Mouse (Mus musculus) hindlimb bud, embryonic 11.5 days (tissue): ENCODE data around the gene Zfp446.

Experiments
- DNase-seq: peaks from one replicate; pipeline ENCODE4 v3.0.0-alpha.2; 2012; ENCODE audit warnings: low read depth, low spot score; ENCODE audit errors: extremely low spot score

Gene Zfp446

GRCm38 (mm10) chr7:13023928-13024731 is 46.5 kb downstream of the Zfp446 start:
- DNase-seq = peak; percentile 69

GRCm38 (mm10) chr7:13024805-13025204 is 47.2 kb downstream of the Zfp446 start:
- DNase-seq = no peak

GRCm38 (mm10) chr7:13025511-13026112 is 48.0 kb downstream of the Zfp446 start:
- DNase-seq = no peak

GRCm38 (mm10) chr7:13028986-13029385 is 51.3 kb downstream of the Zfp446 start:
- DNase-seq = no peak

DNA sequence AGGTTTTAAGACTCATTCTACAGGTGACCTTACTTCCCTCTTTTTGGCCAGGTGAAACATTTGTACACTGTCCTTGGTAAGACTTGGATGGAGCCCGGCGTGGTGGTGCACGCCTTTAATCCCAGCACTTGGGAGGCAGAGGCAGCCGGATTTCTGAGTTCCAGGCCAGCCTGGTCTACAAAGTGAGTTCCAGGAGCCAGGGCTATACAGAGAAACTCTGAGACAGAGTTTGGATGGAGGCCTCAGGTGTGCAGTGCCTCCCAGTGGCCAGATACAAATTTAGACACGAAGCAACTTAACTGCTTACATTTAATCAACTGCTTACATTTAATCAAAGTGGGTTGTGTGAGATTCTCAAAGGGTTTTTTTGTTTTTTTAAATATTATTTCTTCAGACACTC is 53.4 kb downstream of the Zfp446 start:
- no peak for DNase-seq

DNA sequence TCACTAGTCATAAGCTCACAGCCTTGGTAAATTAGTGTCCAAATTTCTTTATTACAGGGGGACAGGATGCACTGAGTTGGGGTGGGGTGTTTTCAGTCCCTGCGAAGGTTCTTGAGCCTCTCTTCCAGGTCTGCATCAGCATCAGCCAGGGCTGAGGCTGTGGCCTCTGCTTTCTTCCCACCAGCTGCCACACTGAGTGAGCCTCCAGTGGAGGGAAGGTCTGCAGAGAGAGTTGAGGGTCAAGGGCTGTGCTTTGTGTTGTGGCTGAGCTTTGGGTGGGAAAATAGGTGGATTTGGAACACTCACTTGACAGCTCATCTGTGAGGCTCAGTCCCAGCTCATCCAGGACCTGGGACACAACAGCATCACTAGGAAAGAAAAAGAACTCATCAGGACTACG is 54.3 kb downstream of the Zfp446 start:
- no peak for DNase-seq

DNA sequence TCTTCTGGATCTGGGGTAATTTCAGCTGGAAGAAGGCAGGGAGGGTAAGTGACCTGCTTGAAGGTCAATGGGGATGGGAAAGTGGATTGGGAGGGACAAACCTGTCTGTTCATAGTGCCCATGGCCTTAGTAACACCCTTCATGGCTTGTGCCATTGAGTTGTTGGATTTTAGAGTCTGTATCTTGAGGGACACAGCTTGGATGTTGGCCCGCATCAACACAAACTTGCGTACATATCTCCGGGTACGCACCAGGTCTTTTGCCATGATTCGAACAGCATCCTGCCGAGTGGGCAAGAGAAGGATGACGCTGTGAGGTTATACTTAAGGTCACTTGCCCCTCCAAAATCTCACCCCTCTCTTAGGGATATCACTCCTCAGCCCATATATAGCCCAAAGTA is 54.9 kb downstream of the Zfp446 start:
- DNase-seq = no peak

DNA sequence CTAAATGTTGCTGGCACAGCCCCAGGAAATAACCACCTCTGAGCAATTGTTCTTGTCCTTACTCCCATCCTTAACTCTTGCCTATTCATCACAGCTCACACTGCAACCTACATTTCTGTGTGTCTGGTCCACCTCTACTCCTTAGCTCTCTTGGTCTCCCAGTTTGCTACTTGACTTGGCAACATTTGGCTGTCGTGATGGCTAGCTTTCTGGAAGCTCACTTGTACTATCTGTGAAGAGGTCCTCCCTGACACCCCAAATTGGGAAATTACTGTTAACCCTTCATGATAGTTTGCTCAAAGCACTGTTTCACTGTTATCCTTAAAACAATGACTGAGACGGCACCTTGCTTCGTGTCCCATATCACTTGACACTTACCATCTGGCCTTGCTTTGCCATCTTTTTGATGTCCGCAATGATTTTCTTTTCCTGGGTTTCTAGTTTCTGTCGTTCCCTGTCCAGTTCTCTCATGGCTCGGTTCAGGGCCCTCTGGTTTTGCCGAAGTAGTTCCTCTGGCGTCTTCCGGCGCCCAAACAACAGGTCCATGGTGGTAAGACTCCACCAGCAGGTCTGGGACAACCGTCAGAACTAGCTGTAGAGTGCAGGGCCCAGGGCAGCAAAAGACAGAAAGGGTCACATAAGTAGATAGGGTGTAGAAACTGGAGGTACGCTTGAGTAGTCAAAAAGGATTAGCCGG is 56.0 kb downstream of the Zfp446 start:
- no peak for DNase-seq

GRCm38 (mm10) chr7:13034148-13034977 is 56.7 kb downstream of the Zfp446 start, which contains the start of gene Chmp2a:
TSS of gene Chmp2a (minus strand) at chr7:13034807.
- peak; percentile 82 for DNase-seq
